Mouse (Mus musculus): Measurements from ENCODE around the gene Shld1. TPM values are rescaled to one million over a fixed set of nuclear protein-coding genes. Genes with fewer than 3 reads are reported as not detected.
A peak's percentile ranks its signal among the peaks of the same experiment; 100 is the strongest.

Shld1 gene
- polyA plus RNA-seq, 1 experiment from 2014 or later: 23.5 TPM

DNA sequence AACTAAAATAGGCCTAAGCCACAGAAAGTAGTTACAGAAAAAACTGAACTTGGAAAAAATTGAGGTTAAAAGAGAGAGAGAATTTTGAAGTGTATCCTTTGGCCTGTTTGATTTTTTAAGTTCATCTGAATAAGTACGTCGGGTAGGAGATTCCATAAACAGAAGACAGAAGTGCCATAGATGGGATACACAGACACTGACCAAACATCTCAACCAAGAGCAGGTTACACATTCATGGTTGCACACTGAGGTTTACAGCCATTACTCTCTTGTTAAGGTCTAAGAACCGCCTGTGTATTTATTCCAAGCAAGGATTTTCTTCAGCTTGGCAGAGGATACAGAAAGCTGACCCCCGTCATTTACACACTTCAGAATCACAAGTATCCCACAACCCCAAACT, 94.2 kb downstream of the Shld1 start, which contains the start of gene Chgb:
Gene Chgb, plus strand, starts transcription at position 301 of the 400 bp plus-strand sequence.
- H3K9ac ChIP-seq (replicated peaks): peak within 1 kb of the TSS; percentile 77
- no peak for ATAC-seq
- H3K4me2 ChIP-seq (replicated peaks): peak within 1 kb of the TSS; percentile 66
- H3K27ac ChIP-seq: peak within 1 kb of the TSS; percentile 97
- H3K9me3 ChIP-seq: no peaks in the 10 kb centered on the region
- 7% methylated on average over 4 of the region's 4 CpGs for WGBS
- 0 out of 2 replicates have a peak, but pooled peaks cover 3% of the 10 kb centered on the region for H3K27me3 ChIP-seq
- peak within 1 kb of the TSS; percentile 62 for H3K4me3 ChIP-seq (replicated peaks)
- peaks cover 22% of the 10 kb centered on the region for H3K4me1 ChIP-seq (replicated peaks)
- H3K36me3 ChIP-seq: no peaks in the 10 kb centered on the region

DNA sequence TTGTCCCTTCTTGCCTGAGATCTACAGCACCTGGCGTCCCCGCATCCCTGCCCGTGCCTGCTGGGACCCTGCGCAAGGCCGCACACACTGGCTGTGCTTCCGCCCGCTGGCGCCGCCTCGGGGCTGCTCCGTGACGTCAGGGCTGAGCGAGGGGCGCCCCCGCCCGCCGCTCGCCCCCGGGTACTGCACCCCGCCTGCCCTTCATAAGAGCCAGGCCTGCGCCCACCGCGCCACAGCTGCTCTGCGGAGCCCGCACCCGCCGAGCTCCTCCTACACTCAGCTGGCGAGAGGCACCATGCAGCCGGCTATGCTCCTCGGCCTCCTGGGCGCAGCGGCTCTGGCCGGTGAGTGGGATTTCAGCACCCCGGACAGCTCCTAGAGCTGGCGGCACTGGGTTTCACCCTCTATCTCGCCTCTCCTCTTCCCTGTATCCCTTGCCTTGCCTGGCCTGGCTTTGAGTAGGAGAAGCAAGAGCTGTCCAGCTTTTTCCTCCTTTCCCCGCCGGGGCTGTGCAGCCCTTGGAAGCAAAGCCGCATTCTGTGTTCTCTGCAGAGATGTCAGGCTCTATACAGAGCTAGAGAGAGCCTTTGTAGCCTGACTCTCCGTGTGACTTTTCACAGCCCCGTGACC, 94.8 kb downstream of the Shld1 start:
- ATAC-seq: peak; percentile 99
- H3K27me3 ChIP-seq: 0 out of 2 replicates have a peak, but pooled peaks cover 3% of the 10 kb centered on the region
- under 1% methylated on average over 33 of the region's 41 CpGs for WGBS

GRCm38 (mm10) chr2:132784039-132784438, 97.3 kb downstream of the Shld1 start:
- 82% methylated on average over 6 of the region's 6 CpGs for WGBS
- Histone ChIP-seq H3K4me2 (replicated peaks) (no peak overlapping the region), H3K36me3 (no peaks in the 10 kb centered on the region), H3K4me1 (replicated peaks) (peaks cover 15% of the 10 kb centered on the region), H3K27me3 (0 out of 2 replicates have a peak, but pooled peaks cover 3% of the 10 kb centered on the region), H3K27ac (no peak overlapping the region), H3K4me3 (replicated peaks) (no peak overlapping the region), H3K9ac (replicated peaks) (no peak overlapping the region), H3K9me3 (no peaks in the 10 kb centered on the region)
- no peak for ATAC-seq

More for the DNA sequence above, 94.8 kb downstream of the Shld1 start:
- Histone ChIP-seq H3K9ac (replicated peaks) (peak overlapping the region; percentile 77), H3K4me2 (replicated peaks) (peak overlapping the region; percentile 66), H3K4me1 (replicated peaks) (peaks cover 22% of the 10 kb centered on the region), H3K27ac (peak overlapping the region; percentile 97), H3K4me3 (replicated peaks) (peak overlapping the region; percentile 62), H3K36me3 (no peaks in the 10 kb centered on the region), H3K9me3 (no peaks in the 10 kb centered on the region)

GRCm38 (mm10) chr2:132793441-132794203, 106.9 kb downstream of the Shld1 start:
- Histone ChIP-seq H3K36me3 (peaks cover 30% of the 10 kb centered on the region), H3K27ac (no peak overlapping the region), H3K9ac (replicated peaks) (no peak overlapping the region), H3K4me1 (replicated peaks) (no peaks in the 10 kb centered on the region), H3K9me3 (no peaks in the 10 kb centered on the region), H3K4me3 (replicated peaks) (no peak overlapping the region), H3K27me3 (no peaks in the 10 kb centered on the region), H3K4me2 (replicated peaks) (no peak overlapping the region)
- no peak for ATAC-seq
- 86% methylated on average over 19 of the region's 19 CpGs for WGBS

DNA sequence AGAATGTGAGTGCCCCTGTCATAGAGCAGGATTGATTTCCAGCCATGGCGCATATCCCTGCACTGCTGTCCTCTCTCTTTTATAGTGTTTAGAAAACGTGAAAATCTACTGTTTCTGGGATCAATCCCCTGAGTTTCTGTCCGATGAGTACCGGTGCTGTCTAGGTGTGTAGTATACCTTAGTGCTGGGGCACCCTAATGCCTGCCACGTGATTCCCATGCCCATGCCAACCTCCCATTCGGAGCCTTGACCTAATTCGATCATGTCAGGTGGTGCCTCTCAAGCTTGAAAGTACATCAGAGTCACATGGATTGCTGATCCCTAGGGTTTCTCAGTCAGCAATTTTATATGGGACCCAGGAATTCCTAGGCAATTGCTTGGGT, 107.5 kb downstream of the Shld1 start:
- no peak overlapping the region for H3K9ac ChIP-seq (replicated peaks)
- H3K27ac ChIP-seq: no peak overlapping the region
- WGBS: 86% methylated on average over 7 of the region's 7 CpGs
- no peak overlapping the region for H3K4me2 ChIP-seq (replicated peaks)
- no peak for ATAC-seq
- H3K4me1 ChIP-seq (replicated peaks): no peaks in the 10 kb centered on the region
- H3K9me3 ChIP-seq: no peaks in the 10 kb centered on the region
- H3K36me3 ChIP-seq: peaks cover 30% of the 10 kb centered on the region
- H3K27me3 ChIP-seq: no peaks in the 10 kb centered on the region
- no peak overlapping the region for H3K4me3 ChIP-seq (replicated peaks)

Other genes with a start within 250 kb of the Shld1 start
- 80.9 and 103 TPM in 2 replicates for gene Gpcpd1, start 99.2 kb upstream of the Shld1 start, polyA plus RNA-seq (2015; fragmentation: Nextera tagmentation; extraction: Ambion mirVana)
- 66.3 and 77.7 TPM in 2 replicates for gene Chgb, start 94.3 kb downstream of the Shld1 start, polyA plus RNA-seq (2015; fragmentation: Nextera tagmentation; extraction: Ambion mirVana)
- 25.0 and 33.5 TPM in 2 replicates for gene Trmt6, start 129.1 kb downstream of the Shld1 start, polyA plus RNA-seq (2015; fragmentation: Nextera tagmentation; extraction: Ambion mirVana)
- 7.8 and 10.0 TPM in 2 replicates for gene Mcm8, start 129.2 kb downstream of the Shld1 start, polyA plus RNA-seq (2015; fragmentation: Nextera tagmentation; extraction: Ambion mirVana)
- gene Crls1, start 159.7 kb downstream of the Shld1 start, polyA plus RNA-seq (2015; fragmentation: Nextera tagmentation; extraction: Ambion mirVana): 8.9 and 9.0 TPM in 2 replicates
- gene Lrrn4, start 194.0 kb downstream of the Shld1 start, polyA plus RNA-seq (2015; fragmentation: Nextera tagmentation; extraction: Ambion mirVana): 0.05 TPM in 1 of 2 replicates, not detected in the other

Measured in midbrain, embryonic 13.5 days (tissue).